Mouse (Mus musculus): Measurements from ENCODE around the gene 6430531B16Rik. TPM values are rescaled to one million over a fixed set of nuclear protein-coding genes. Genes with fewer than 3 reads are reported as not detected.

6430531B16Rik gene
- 0.73 and 0.84 TPM in 2 replicates for polyA plus RNA-seq (2012; rRNA removed)

GRCm38 (mm10) chr7:139978278-139978892 is at the start of gene 6430531B16Rik:
6430531B16Rik (minus strand) TSS chr7:139978755.
- Histone ChIP-seq H3K36me3 (ENCODE audit: control insufficient read depth, insufficient read depth, low read length) (no peaks in the 10 kb centered on the region), H3K4me3 (ENCODE audit: control insufficient read depth, insufficient read depth, low read length) (peak within 1 kb of the TSS; percentile 26), H3K27ac (ENCODE audit: control insufficient read depth, insufficient read depth, low read length) (no peak within 1 kb of the TSS), H3K4me1 (replicated peaks; ENCODE audit: control insufficient read depth, insufficient read depth, low read length) (peaks cover 20% of the 10 kb centered on the region), H3K27me3 (ENCODE audit: control insufficient read depth, insufficient read depth, low read length) (no peaks in the 10 kb centered on the region)
- DNase-seq = peak; percentile 83
- WGBS = 13% methylated on average over 32 of the region's 32 CpGs
- TF ChIP-seq CTCF (IDR thresholded peaks at IDR 0.05; ENCODE audit: borderline replicate concordance, control insufficient read depth, extremely low read depth, insufficient read depth, low read length, poor library complexity) (no peak), POLR2A (IDR thresholded peaks at IDR 0.05; ENCODE audit: control insufficient read depth, extremely low read depth, insufficient read depth, low read length, poor library complexity) (no peak)

- WGBS = 98% methylated on average over 17 of the region's 17 CpGs
- Histone ChIP-seq H3K4me1 (replicated peaks; ENCODE audit: control insufficient read depth, insufficient read depth, low read length) (no peaks in the 10 kb centered on the region), H3K4me3 (ENCODE audit: control insufficient read depth, insufficient read depth, low read length) (no peak overlapping the region), H3K27me3 (ENCODE audit: control insufficient read depth, insufficient read depth, low read length) (no peaks in the 10 kb centered on the region), H3K36me3 (ENCODE audit: control insufficient read depth, insufficient read depth, low read length) (peaks cover 7% of the 10 kb centered on the region), H3K27ac (ENCODE audit: control insufficient read depth, insufficient read depth, low read length) (no peak overlapping the region)
- TF ChIP-seq CTCF (IDR thresholded peaks at IDR 0.05; ENCODE audit: borderline replicate concordance, control insufficient read depth, extremely low read depth, insufficient read depth, low read length, poor library complexity) (no peak), POLR2A (IDR thresholded peaks at IDR 0.05; ENCODE audit: control insufficient read depth, extremely low read depth, insufficient read depth, low read length, poor library complexity) (no peak)
- no peak for DNase-seq
Measured at GRCm38 (mm10) chr7:140011336-140011735, 32.8 kb upstream of the 6430531B16Rik start.

GRCm38 (mm10) chr7:140007781-140008180 is 29.2 kb upstream of the 6430531B16Rik start:
- 98% methylated on average over 9 of the region's 9 CpGs for WGBS
- no peak for DNase-seq
- Histone ChIP-seq H3K4me3 (ENCODE audit: control insufficient read depth, insufficient read depth, low read length) (no peak overlapping the region), H3K27me3 (ENCODE audit: control insufficient read depth, insufficient read depth, low read length) (no peaks in the 10 kb centered on the region), H3K36me3 (ENCODE audit: control insufficient read depth, insufficient read depth, low read length) (peaks cover 18% of the 10 kb centered on the region), H3K27ac (ENCODE audit: control insufficient read depth, insufficient read depth, low read length) (no peak overlapping the region), H3K4me1 (replicated peaks; ENCODE audit: control insufficient read depth, insufficient read depth, low read length) (no peaks in the 10 kb centered on the region)
- TF ChIP-seq POLR2A (IDR thresholded peaks at IDR 0.05; ENCODE audit: control insufficient read depth, extremely low read depth, insufficient read depth, low read length, poor library complexity) (no peak), CTCF (IDR thresholded peaks at IDR 0.05; ENCODE audit: borderline replicate concordance, control insufficient read depth, extremely low read depth, insufficient read depth, low read length, poor library complexity) (no peak)

GRCm38 (mm10) chr7:140006861-140007611 is 28.5 kb upstream of the 6430531B16Rik start:
- peaks cover 18% of the 10 kb centered on the region for H3K36me3 ChIP-seq (ENCODE audit: control insufficient read depth, insufficient read depth, low read length)

GRCm38 (mm10) chr7:140004666-140005065 is 26.1 kb upstream of the 6430531B16Rik start:
- 97% methylated on average over 8 of the region's 8 CpGs for WGBS
- no peak overlapping the region for H3K4me3 ChIP-seq (ENCODE audit: control insufficient read depth, insufficient read depth, low read length)
- H3K4me1 ChIP-seq (replicated peaks; ENCODE audit: control insufficient read depth, insufficient read depth, low read length) = no peaks in the 10 kb centered on the region
- no peak overlapping the region for H3K27ac ChIP-seq (ENCODE audit: control insufficient read depth, insufficient read depth, low read length)
- H3K27me3 ChIP-seq (ENCODE audit: control insufficient read depth, insufficient read depth, low read length) = no peaks in the 10 kb centered on the region
- DNase-seq = no peak
- TF ChIP-seq CTCF (IDR thresholded peaks at IDR 0.05; ENCODE audit: borderline replicate concordance, control insufficient read depth, extremely low read depth, insufficient read depth, low read length, poor library complexity) = no peak
- no peak for TF ChIP-seq POLR2A (IDR thresholded peaks at IDR 0.05; ENCODE audit: control insufficient read depth, extremely low read depth, insufficient read depth, low read length, poor library complexity)
- peaks cover 28% of the 10 kb centered on the region for H3K36me3 ChIP-seq (ENCODE audit: control insufficient read depth, insufficient read depth, low read length)

More at GRCm38 (mm10) chr7:140006861-140007611, 28.5 kb upstream of the 6430531B16Rik start:
- TF ChIP-seq CTCF (IDR thresholded peaks at IDR 0.05; ENCODE audit: borderline replicate concordance, control insufficient read depth, extremely low read depth, insufficient read depth, low read length, poor library complexity) (no peak), POLR2A (IDR thresholded peaks at IDR 0.05; ENCODE audit: control insufficient read depth, extremely low read depth, insufficient read depth, low read length, poor library complexity) (no peak)
- Histone ChIP-seq H3K4me1 (replicated peaks; ENCODE audit: control insufficient read depth, insufficient read depth, low read length) (no peaks in the 10 kb centered on the region), H3K27me3 (ENCODE audit: control insufficient read depth, insufficient read depth, low read length) (no peaks in the 10 kb centered on the region), H3K27ac (ENCODE audit: control insufficient read depth, insufficient read depth, low read length) (no peak overlapping the region), H3K4me3 (ENCODE audit: control insufficient read depth, insufficient read depth, low read length) (no peak overlapping the region)
- 95% methylated on average over 9 of the region's 9 CpGs for WGBS
- no peak for DNase-seq

- WGBS = 96% methylated on average over 12 of the region's 12 CpGs
- no peak for TF ChIP-seq CTCF (IDR thresholded peaks at IDR 0.05; ENCODE audit: borderline replicate concordance, control insufficient read depth, extremely low read depth, insufficient read depth, low read length, poor library complexity)
- no peak for TF ChIP-seq POLR2A (IDR thresholded peaks at IDR 0.05; ENCODE audit: control insufficient read depth, extremely low read depth, insufficient read depth, low read length, poor library complexity)
- H3K36me3 ChIP-seq (ENCODE audit: control insufficient read depth, insufficient read depth, low read length) = peaks cover 30% of the 10 kb centered on the region
- H3K27me3 ChIP-seq (ENCODE audit: control insufficient read depth, insufficient read depth, low read length) = no peaks in the 10 kb centered on the region
- H3K4me1 ChIP-seq (replicated peaks; ENCODE audit: control insufficient read depth, insufficient read depth, low read length) = no peaks in the 10 kb centered on the region
- DNase-seq = no peak
- H3K4me3 ChIP-seq (ENCODE audit: control insufficient read depth, insufficient read depth, low read length) = no peak overlapping the region
- no peak overlapping the region for H3K27ac ChIP-seq (ENCODE audit: control insufficient read depth, insufficient read depth, low read length)
Measured at GRCm38 (mm10) chr7:140001086-140001740, 22.7 kb upstream of the 6430531B16Rik start.

Data from thymus, adult 2 months (tissue).